In the genomic region with DNA sequence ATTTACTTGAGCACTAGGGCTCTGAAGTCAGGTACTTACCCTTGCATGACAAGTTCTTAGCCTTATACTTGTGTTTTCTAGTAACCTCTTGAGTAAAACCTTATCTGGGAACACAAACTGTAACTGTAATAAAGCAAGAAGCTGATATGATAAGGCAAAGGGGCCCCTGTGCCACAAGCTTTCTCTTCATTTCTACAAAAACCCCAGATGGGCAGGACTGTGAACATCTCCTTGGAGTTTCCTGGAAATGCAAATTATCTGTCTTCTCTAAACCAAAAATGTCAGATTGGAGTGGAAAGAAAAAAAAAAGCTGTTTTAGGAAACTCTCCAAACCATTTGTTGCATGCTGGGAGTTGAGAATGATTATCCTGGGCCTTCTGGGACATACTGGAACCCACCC, we compare ENCODE assay signal across 15 mouse cellular contexts.
"Had no signal": no experiment of that assay in that cellular context is flagged by ENCODE, and none has a peak within 500 bp of the region (broad histone marks: within the 10 kb centered on the region; RNA-seq: fewer than 3 reads in every experiment).

No protein-coding gene starts in this region.

- H3K27me3 ChIP-seq: limb, embryonic 15.5 days; neural tube, embryonic 13.5 days had no signal

- H3K4me3 ChIP-seq: limb, embryonic 15.5 days; neural tube, embryonic 13.5 days had no signal

- H3K36me3 ChIP-seq: limb, embryonic 15.5 days; neural tube, embryonic 13.5 days had no signal

- H3K27ac ChIP-seq: kidney, postnatal 0 days; limb, embryonic 15.5 days; neural tube, embryonic 13.5 days had no signal

- ATAC-seq: intestine, postnatal 0 days; lung, postnatal 0 days; midbrain, embryonic 16.5 days had no signal

- H3K9me3 ChIP-seq: limb, embryonic 15.5 days; neural tube, embryonic 13.5 days had no signal

- H3K4me2 ChIP-seq: limb, embryonic 15.5 days; midbrain, embryonic 11.5 days; neural tube, embryonic 13.5 days had no signal

- H3K9ac ChIP-seq: limb, embryonic 15.5 days; neural tube, embryonic 13.5 days had no signal

- DNase-seq: kidney, adult 9 months; kidney, postnatal 4 days; layer of hippocampus, postnatal 36 days; lung, adult 2 months; lung, postnatal 36 days; retina, postnatal 1 day; right cerebral cortex, postnatal 14 days; thymus, postnatal 36 days had no signal
